11 mouse cellular contexts compared by ENCODE assay signal in genomic region chr5:97330074-97330473, GRCm38 (mm10).
DNase-seq lines count a peak whose midpoint lies in the region; ATAC-seq and TF ChIP-seq lines count a peak whose summit lies in the region.
"Had no signal": no experiment of that assay in that cellular context is flagged by ENCODE, and none has a peak within 500 bp of the region (broad histone marks: within the 10 kb centered on the region; RNA-seq: fewer than 3 reads in every experiment).

No protein-coding gene starts in this region.

- no peaks in the 10 kb centered on the region for H3K36me3 ChIP-seq in heart, embryonic 11.5 days (ENCODE audit: control insufficient read depth, insufficient read depth, low read length)
- no peaks in the 10 kb centered on the region for H3K36me3 ChIP-seq in liver, postnatal 0 days (replicated peaks; ENCODE audit: insufficient read depth, low read length)
- no peaks in the 10 kb centered on the region for H3K36me3 ChIP-seq in liver, embryonic 12.5 days
- H3K36me3 ChIP-seq in limb, embryonic 15.5 days, result no peaks in the 10 kb centered on the region
- no peaks in the 10 kb centered on the region for H3K36me3 ChIP-seq in stomach, embryonic 15.5 days
- H3K36me3 ChIP-seq: G1E had no signal

- 36% methylated on average over 1 of the region's 1 CpGs for WGBS in heart, embryonic 11.5 days (ENCODE audit: insufficient replicate concordance)
- WGBS in liver, postnatal 0 days (ENCODE audit: insufficient replicate concordance), result 41% methylated on average over 1 of the region's 1 CpGs
- 29% methylated on average over 1 of the region's 1 CpGs for WGBS in liver, embryonic 12.5 days (ENCODE audit: insufficient replicate concordance)
- 21% methylated on average over 1 of the region's 1 CpGs for WGBS in limb, embryonic 15.5 days
- 21% methylated on average over 1 of the region's 1 CpGs for WGBS in stomach, embryonic 15.5 days

- no peak for TF ChIP-seq EP300 in liver, postnatal 0 days (IDR thresholded peaks at IDR 0.05; ENCODE audit: low read depth)

- no peaks in the 10 kb centered on the region for H3K27me3 ChIP-seq in heart, embryonic 11.5 days (ENCODE audit: control insufficient read depth, insufficient read depth, low read length)
- no peaks in the 10 kb centered on the region for H3K27me3 ChIP-seq in liver, postnatal 0 days (ENCODE audit: insufficient read depth, low read length)
- no peaks in the 10 kb centered on the region for H3K27me3 ChIP-seq in liver, embryonic 12.5 days (replicated peaks)
- H3K27me3 ChIP-seq in limb, embryonic 15.5 days, result no peaks in the 10 kb centered on the region
- H3K27me3 ChIP-seq in stomach, embryonic 15.5 days (replicated peaks), result no peaks in the 10 kb centered on the region

- H3K4me2 ChIP-seq in heart, embryonic 11.5 days, result no peak overlapping the region
- H3K4me2 ChIP-seq in liver, postnatal 0 days (ENCODE audit: low read depth, low read length), result no peak overlapping the region
- no peak overlapping the region for H3K4me2 ChIP-seq in liver, embryonic 12.5 days
- H3K4me2 ChIP-seq in limb, embryonic 15.5 days, result no peak overlapping the region
- H3K4me2 ChIP-seq in stomach, embryonic 15.5 days, result no peak overlapping the region
- H3K4me2 ChIP-seq: midbrain, embryonic 11.5 days had no signal

- H3K4me3 ChIP-seq in heart, embryonic 11.5 days (ENCODE audit: low read depth, low read length), result no peak overlapping the region
- no peak overlapping the region for H3K4me3 ChIP-seq in liver, postnatal 0 days (ENCODE audit: low read depth, low read length)
- H3K4me3 ChIP-seq in liver, embryonic 12.5 days, result no peak overlapping the region
- H3K4me3 ChIP-seq in limb, embryonic 15.5 days, result no peak overlapping the region
- H3K4me3 ChIP-seq in stomach, embryonic 15.5 days (replicated peaks), result no peak overlapping the region

- no peak for ATAC-seq in heart, embryonic 11.5 days (replicated peaks; ENCODE audit: insufficient number of reproducible peaks, low FRiP score, low TSS enrichment)
- ATAC-seq in liver, postnatal 0 days, result no peak
- ATAC-seq in liver, embryonic 12.5 days, result no peak
- peak; percentile 78 for ATAC-seq in limb, embryonic 15.5 days (ENCODE audit: insufficient number of reproducible peaks, low FRiP score, low TSS enrichment, low read depth)
- ATAC-seq in stomach, embryonic 15.5 days (ENCODE audit: insufficient read depth, low FRiP score, low read depth), result peak; percentile 31; the same call in 1 of the 2 replicates

- no peak overlapping the region for H3K9ac ChIP-seq in heart, embryonic 11.5 days (ENCODE audit: low read depth, low read length)
- H3K9ac ChIP-seq in liver, postnatal 0 days (replicated peaks), result no peak overlapping the region
- no peak overlapping the region for H3K9ac ChIP-seq in liver, embryonic 12.5 days
- no peak overlapping the region for H3K9ac ChIP-seq in limb, embryonic 15.5 days
- H3K9ac ChIP-seq in stomach, embryonic 15.5 days, result no peak overlapping the region

- no peaks in the 10 kb centered on the region for H3K4me1 ChIP-seq in heart, embryonic 11.5 days (ENCODE audit: control insufficient read depth, insufficient read depth, low read length)
- H3K4me1 ChIP-seq in liver, postnatal 0 days (ENCODE audit: insufficient read depth), result no peaks in the 10 kb centered on the region
- H3K4me1 ChIP-seq in liver, embryonic 12.5 days, result no peaks in the 10 kb centered on the region
- peaks cover 3% of the 10 kb centered on the region; the same call in 1 of the 2 replicates for H3K4me1 ChIP-seq in limb, embryonic 15.5 days
- H3K4me1 ChIP-seq in stomach, embryonic 15.5 days, result no peaks in the 10 kb centered on the region

- DNase-seq in heart, adult 18-20 months, result peak; percentile 17 to 18
- DNase-seq in liver, postnatal 0 days, result no peak
- DNase-seq in cerebellum, adult 18-20 months, result no peak
- no peak for DNase-seq in right cerebral cortex, adult 18-20 months
- DNase-seq: layer of hippocampus, postnatal 36 days had no signal

- H3K9me3 ChIP-seq in heart, embryonic 11.5 days (replicated peaks; ENCODE audit: control insufficient read depth, low read length), result no peaks in the 10 kb centered on the region
- H3K9me3 ChIP-seq in liver, postnatal 0 days (ENCODE audit: low read length), result no peaks in the 10 kb centered on the region
- no peaks in the 10 kb centered on the region for H3K9me3 ChIP-seq in liver, embryonic 12.5 days (replicated peaks)
- no peaks in the 10 kb centered on the region for H3K9me3 ChIP-seq in limb, embryonic 15.5 days
- no peaks in the 10 kb centered on the region for H3K9me3 ChIP-seq in stomach, embryonic 15.5 days
- H3K9me3 ChIP-seq: G1E had no signal

- peak; percentile 32; the same call in 1 of the 2 replicates for TF ChIP-seq CTCF in liver, postnatal 0 days (IDR thresholded peaks at IDR 0.05; ENCODE audit: low read depth)

- no peak overlapping the region for H3K27ac ChIP-seq in heart, embryonic 11.5 days (ENCODE audit: low read depth, low read length)
- no peak overlapping the region for H3K27ac ChIP-seq in liver, postnatal 0 days (ENCODE audit: low read depth)
- no peak overlapping the region for H3K27ac ChIP-seq in liver, embryonic 12.5 days
- no peak overlapping the region for H3K27ac ChIP-seq in limb, embryonic 15.5 days
- no peak overlapping the region for H3K27ac ChIP-seq in stomach, embryonic 15.5 days

Comparison
In these comparisons a context has a peak if more than half of its experiments do, and no peak if none do; other contexts are left out.
1. DNase-seq: peak in heart, adult 18-20 months (2 of 2); none in liver, postnatal 0 days (single experiment), cerebellum, adult 18-20 months (0 of 2) and right cerebral cortex, adult 18-20 months (single experiment).
2. ATAC-seq: peak in limb, embryonic 15.5 days (single experiment) and stomach, embryonic 15.5 days (single experiment); none in heart, embryonic 11.5 days (single experiment), liver, postnatal 0 days (single experiment) and liver, embryonic 12.5 days (single experiment).